Mouse (Mus musculus) v-Abl transformed pro-B cells (cell line): ENCODE results near the gene Agap3.

ENCODE experiments used
- in situ Hi-C, 2 experiments: fragments of 400-800 bp; cut with MboI; formaldehyde crosslinking; loops; one replicate each; pipeline ENCODE4 v1.15.1; 2025; ENCODE audit not compliant: unreplicated experiment in 2 of 2

The Agap3 gene

DNA sequence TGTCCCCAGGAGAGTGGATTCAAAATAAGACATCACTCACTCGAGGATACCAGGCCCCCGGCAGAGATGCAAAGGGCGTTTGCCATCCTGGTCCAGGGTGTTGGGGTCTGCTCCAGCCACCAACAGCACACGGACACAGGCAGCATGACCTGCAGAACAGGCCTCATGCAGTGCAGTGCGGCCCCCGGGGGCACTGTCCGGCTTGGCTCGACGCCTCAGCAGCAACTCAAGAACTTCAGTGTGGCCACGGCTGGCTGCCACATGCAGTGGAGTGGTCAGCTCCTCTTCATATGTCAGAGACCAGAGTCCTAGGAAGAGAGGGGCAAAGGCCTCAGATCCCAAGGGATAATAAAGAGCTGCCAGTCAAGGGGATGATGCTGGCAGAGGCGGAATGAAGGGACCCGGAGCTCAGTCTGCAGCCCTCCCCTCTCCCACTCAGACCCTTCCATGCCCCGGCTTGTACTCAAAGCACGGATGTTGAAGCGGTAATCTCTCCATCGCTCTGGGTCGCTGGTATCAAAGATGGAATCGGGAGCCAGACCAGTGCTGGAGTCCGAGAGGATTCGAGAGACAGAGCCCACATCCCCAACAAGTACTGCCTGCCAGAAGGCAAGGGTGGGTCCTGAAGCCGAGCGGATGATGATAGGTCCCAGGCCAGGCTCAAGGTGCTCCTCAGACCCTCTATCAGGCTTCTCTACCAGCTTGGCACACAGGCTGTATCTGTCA, 87.8 kb downstream of the Agap3 start:
- in situ Hi-C loops: loop anchor here (5.0 kb wide), 2 partner anchors 43 to 53 kb away; no protein-coding TSS in a partner anchor

DNA sequence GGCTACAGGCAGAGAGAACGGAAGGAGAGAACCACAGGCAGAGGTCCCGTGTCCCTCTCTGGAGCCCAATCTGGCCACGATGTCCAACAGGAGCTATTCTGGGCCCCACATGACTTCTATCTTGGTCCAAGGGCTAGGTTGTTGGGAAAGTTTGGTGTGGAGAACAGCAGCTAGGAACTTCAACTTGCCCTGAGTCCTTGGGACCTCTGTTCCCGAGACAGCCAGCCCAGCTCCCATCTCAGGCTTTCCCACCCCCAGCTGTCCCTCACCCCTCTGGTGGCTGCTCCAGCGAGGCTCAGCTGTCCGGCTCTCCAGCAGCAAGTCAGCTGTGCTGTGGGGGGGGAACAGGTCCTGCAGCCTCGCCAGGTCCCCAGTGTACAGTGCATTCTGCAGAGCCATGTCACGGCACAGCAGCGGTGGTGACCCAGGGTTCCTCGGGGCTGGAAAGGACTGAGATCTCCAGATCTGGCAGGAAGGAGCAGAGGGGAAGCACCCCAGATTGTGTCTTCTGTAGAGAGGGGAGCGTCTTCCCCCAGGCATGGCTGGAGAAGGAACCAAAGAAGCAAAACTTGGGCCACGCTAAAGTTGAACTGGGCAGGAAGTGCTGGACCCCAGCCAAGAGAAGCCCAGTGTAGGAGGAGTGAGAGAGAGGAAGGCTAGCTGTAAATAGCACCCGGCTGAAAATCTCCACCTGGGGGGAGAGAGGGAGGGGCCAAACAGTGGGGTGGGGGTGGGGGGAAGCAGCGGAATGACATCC, 88.6 kb downstream of the Agap3 start, which contains the start of gene Asb10:
Gene Asb10 (minus strand): TSS at position 592 of the 757 bp plus-strand sequence.
- in situ Hi-C loops: no loop called here

DNA sequence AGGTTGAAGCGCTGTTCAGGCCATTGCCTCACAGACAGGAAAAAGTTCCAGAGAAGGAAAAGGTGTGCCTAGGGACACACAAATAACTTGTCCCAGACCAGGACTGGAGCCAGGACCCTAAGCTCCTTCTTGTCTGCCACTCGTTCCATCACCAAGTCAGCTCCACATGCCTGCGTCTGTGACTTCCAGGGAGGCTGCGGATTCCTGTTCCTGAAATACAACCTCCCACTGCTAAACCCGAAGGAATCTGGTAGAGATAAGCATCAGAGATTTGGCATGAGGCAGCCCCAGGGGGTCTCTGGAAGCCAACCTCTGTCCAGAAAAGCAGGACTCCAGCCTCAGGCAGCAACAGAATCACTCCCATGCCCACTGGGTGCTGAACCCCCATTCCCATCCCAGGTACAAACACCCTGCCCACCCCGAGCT, 89.2 kb downstream of the Agap3 start:
- in situ Hi-C loops: no loop called here

DNA sequence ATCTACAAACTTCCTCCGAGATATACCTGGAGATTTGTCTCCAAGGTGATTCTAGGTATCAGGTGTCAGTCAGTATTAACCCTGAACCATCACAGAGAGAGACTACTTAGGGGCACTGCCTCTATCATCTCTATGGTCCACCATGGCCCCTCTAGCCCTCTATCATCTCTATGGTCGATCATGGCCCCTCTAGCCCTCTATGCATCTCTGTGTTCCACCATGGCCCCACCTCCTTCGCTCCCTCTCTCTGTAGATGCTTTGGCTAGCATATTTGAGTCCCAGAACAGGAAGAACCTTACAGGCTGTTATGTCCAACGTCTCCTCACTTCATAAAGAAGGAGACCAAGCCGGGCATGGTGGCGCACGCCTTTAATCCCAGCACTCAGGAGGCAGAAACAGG, 90.7 kb downstream of the Agap3 start:
- in situ Hi-C loops: no loop called here

DNA sequence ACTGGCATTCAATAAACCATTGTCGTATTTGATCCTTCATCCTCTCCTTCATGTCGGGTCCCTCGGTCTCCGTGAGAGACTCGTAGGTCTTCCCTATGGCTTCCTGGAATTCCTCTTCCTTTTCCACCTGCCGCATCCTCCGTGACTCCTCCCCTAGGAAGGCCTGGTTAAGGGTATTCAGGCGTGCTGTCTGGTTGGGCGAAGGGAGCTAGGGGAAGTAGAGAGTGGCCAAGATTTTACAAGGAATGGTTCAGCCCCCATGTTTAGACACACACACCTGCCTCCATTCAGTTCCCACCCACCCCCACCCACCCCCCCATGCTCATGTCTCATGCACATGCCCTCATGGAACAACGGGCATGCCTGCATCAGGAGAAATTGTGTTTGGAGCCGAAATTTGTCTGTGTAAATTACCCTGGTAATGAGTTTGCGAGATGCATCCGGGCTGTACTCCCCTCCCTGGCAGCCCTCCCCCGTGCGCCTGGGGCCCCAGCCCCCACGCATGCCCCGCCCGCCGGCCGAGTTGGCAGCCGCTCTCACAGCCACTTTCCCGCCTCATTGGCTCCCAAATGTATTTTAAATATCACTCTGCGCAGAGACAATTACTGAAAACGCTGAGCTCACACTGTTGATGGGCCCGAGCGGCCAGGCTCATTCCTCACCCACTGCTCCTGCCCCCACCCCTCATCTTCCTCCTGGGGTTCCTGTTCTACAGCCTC, 98.8 kb downstream of the Agap3 start:
- in situ Hi-C loops: no loop called here

DNA sequence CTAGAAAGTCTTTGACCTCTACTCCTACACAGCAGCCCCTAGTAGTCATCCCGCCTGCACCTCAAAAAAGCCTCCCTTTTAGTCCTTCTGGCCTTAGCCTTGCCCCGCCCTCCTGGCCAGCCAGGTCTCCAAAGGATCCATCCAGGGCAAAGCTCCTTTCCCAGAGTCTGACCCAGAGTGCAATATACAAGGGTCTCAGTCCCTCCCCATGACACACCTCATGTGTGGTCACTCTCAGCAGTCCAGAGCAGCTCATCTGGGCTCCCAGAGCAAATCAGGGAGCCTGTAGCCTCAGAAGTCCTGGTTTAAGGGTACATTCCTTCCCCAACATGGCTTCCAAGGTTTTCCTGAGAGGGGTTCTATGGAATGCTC, 99.3 kb downstream of the Agap3 start:
- in situ Hi-C loops: no loop called here
